Mouse (Mus musculus): ENCODE measurements around the gene Il1r2. TPM values are rescaled to one million over a fixed set of nuclear protein-coding genes. Genes with fewer than 3 reads are reported as not detected.

Il1r2 gene
- polyA plus RNA-seq, 1 experiment from 2014 or later = 0.51 TPM

Other genes with a start within 250 kb of the Il1r2 start
- gene Map4k4, start 173.2 kb upstream of the Il1r2 start, polyA plus RNA-seq (2016; fragmentation: Nextera tagmentation; extraction: Ambion mirVana) = 26.1 and 31.8 TPM in 2 replicates
- gene Il1r1, start 151.0 kb downstream of the Il1r2 start, polyA plus RNA-seq (2016; fragmentation: Nextera tagmentation; extraction: Ambion mirVana) = 7.9 and 8.7 TPM in 2 replicates